Mouse (Mus musculus) liver, adult 2 months (tissue): Measurements from ENCODE around the gene Hist1h2bq.

Source experiments
- CTCF ChIP-seq: fragments of 200-500 bp; IDR thresholded peaks from 2 replicates; pipeline ENCODE4 v1.5.1; 2011; ENCODE audit warnings: low read depth, low read length, control low read depth
- POLR2A ChIP-seq: fragments of 200-500 bp; IDR thresholded peaks from 2 replicates; pipeline ENCODE4 v1.6.1; 2011; ENCODE audit warnings: low read length, control low read depth; ENCODE audit not compliant: insufficient read depth; ENCODE audit errors: extremely low read depth

- TF ChIP-seq CTCF: no peak
- no peak for TF ChIP-seq POLR2A
Measured at GRCm38 (mm10) chr13:21855146-21855545, 45.1 kb upstream of the Hist1h2bq start.
